Mouse (Mus musculus): ENCODE results near the gene Tmem240. TPM values are rescaled to one million over a fixed set of nuclear protein-coding genes. Genes with fewer than 3 reads are reported as not detected.

Gene Tmem240
- total and polyA plus RNA-seq, 2 experiments from 2014 or later = 0.41 to 0.57 TPM

DNA sequence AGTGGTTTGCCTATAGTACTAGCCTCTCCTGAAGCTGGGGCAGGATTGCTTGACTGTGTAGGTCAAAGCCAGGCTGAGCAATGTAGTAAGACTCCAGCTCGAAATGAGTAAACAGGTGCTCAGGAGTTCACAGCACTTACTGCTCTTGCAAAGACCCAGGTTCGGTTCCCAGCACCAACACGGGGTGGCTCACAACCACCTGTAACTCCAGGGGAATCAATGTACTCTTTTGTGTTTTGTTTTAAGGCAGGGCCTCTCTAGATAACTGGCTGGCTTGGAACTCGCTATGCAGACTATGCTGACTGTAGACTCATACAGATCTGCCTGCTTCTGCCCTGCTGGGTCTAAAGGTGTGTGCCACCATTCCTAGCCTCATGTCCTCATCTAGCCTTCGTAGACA is 8.1 kb downstream of the Tmem240 start:
- Histone ChIP-seq H3K9me3 (replicated peaks; ENCODE audit: control insufficient read depth, low read length) (no peaks in the 10 kb centered on the region), H3K4me3 (ENCODE audit: low read depth, low read length) (no peak overlapping the region), H3K27me3 (ENCODE audit: control insufficient read depth, insufficient read depth, low read length) (no peaks in the 10 kb centered on the region), H3K9ac (replicated peaks; ENCODE audit: low read depth, low read length) (no peak overlapping the region), H3K36me3 (replicated peaks; ENCODE audit: control insufficient read depth, insufficient read depth, low read length) (peaks cover 75% of the 10 kb centered on the region), H3K4me1 (ENCODE audit: control insufficient read depth, insufficient read depth) (no peaks in the 10 kb centered on the region), H3K27ac (ENCODE audit: low read depth) (no peak overlapping the region), H3K4me2 (ENCODE audit: low read depth, low read length) (no peak overlapping the region)
- no peak for ATAC-seq (ENCODE audit: insufficient read depth, low read depth)
- DNase-seq (ENCODE audit: low spot score) = no peak
- TF ChIP-seq CTCF (IDR thresholded peaks at IDR 0.05; ENCODE audit: low read depth) (no peak), EP300 (IDR thresholded peaks at IDR 0.05; ENCODE audit: low read depth) (no peak)
- WGBS = 95% methylated on average over 5 of the region's 5 CpGs

DNA sequence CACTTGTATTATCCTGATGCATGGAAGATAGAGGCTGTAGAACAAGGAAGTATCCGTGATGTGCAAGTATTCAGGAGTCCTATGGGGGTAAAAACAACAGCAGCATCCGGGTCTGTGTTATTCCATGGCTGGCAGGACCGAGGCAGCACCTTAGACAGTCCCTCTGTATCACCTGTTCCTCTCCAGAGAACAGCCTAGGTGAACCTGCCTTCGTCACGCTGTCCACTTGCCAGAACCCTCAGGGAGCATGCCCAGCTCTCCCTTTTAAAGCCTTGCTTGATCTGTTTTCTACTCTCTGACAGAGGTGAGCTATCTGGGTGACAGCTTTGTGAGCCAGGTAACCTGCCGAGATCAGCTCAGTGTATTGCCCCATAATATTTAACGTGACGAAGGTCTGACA is 9.9 kb downstream of the Tmem240 start:
- Histone ChIP-seq H3K27ac (ENCODE audit: low read depth) (no peak overlapping the region), H3K9me3 (replicated peaks; ENCODE audit: control insufficient read depth, low read length) (no peaks in the 10 kb centered on the region), H3K4me1 (ENCODE audit: control insufficient read depth, insufficient read depth) (no peaks in the 10 kb centered on the region), H3K4me2 (ENCODE audit: low read depth, low read length) (no peak overlapping the region), H3K36me3 (replicated peaks; ENCODE audit: control insufficient read depth, insufficient read depth, low read length) (peaks cover 93% of the 10 kb centered on the region), H3K4me3 (ENCODE audit: low read depth, low read length) (no peak overlapping the region), H3K9ac (replicated peaks; ENCODE audit: low read depth, low read length) (no peak overlapping the region), H3K27me3 (ENCODE audit: control insufficient read depth, insufficient read depth, low read length) (no peaks in the 10 kb centered on the region)
- WGBS = 85% methylated on average over 8 of the region's 8 CpGs
- ATAC-seq (ENCODE audit: insufficient read depth, low read depth) (no peak), DNase-seq (ENCODE audit: low spot score) (no peak)
- no peak for TF ChIP-seq EP300 (IDR thresholded peaks at IDR 0.05; ENCODE audit: low read depth)
- no peak for TF ChIP-seq CTCF (IDR thresholded peaks at IDR 0.05; ENCODE audit: low read depth)

DNA sequence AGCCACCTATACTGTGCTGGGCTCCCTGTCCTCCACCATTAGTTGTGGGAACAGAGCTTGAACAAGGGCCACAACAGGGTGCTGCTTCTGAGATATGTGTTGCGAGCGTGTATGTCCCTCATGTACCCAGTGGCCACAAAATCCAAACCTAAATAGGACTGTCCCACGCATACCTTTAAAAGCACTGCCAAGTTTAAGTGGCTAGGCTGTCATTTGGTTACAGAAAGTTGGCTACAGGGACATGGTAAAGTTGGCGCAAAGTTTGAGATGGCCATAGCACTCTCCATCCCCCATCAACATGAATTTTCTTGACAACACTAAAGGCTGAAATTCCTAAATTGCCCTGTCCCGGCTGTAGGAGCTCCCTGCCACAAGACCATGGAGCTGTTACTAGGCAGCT is 10.5 kb downstream of the Tmem240 start:
- ATAC-seq (ENCODE audit: insufficient read depth, low read depth) (no peak), DNase-seq (ENCODE audit: low spot score) (no peak)
- H3K4me3 ChIP-seq (ENCODE audit: low read depth, low read length) = no peak overlapping the region
- TF ChIP-seq EP300 (IDR thresholded peaks at IDR 0.05; ENCODE audit: low read depth) (no peak), CTCF (IDR thresholded peaks at IDR 0.05; ENCODE audit: low read depth) (no peak)
- H3K9me3 ChIP-seq (replicated peaks; ENCODE audit: control insufficient read depth, low read length) = no peaks in the 10 kb centered on the region
- H3K27me3 ChIP-seq (ENCODE audit: control insufficient read depth, insufficient read depth, low read length) = no peaks in the 10 kb centered on the region
- H3K4me2 ChIP-seq (ENCODE audit: low read depth, low read length) = no peak overlapping the region
- H3K36me3 ChIP-seq (replicated peaks; ENCODE audit: control insufficient read depth, insufficient read depth, low read length) = peaks cover 97% of the 10 kb centered on the region
- 95% methylated on average over 5 of the region's 5 CpGs for WGBS
- H3K27ac ChIP-seq (ENCODE audit: low read depth) = no peak overlapping the region
- H3K4me1 ChIP-seq (ENCODE audit: control insufficient read depth, insufficient read depth) = no peaks in the 10 kb centered on the region
- H3K9ac ChIP-seq (replicated peaks; ENCODE audit: low read depth, low read length) = no peak overlapping the region

DNA sequence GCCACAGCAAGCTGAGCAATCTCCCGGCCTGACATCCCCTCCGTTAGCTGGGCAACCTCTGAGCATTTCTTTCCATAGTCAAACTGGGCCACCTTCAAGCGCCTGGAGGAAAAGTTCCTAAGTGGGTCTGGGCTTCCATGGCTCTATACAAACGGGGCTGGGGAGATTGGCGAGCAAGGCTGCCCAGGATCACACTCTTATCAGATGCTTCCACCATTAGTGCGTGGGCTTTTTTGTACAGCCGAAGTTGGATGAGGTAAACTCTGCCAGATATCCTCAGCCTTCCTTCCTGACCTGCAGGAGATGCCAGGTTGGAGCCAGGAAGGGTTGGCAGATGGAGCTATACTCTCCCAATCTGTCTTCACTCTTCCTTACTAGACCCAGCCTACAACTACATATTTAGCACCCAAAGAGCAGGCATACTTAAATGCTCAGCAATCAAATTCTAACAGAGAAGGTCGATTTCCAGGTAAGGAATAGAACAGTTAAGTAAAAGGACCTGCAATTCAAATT is 11.5 kb downstream of the Tmem240 start:
- no peak overlapping the region for H3K4me3 ChIP-seq (ENCODE audit: low read depth, low read length)
- no peak for DNase-seq (ENCODE audit: low spot score)
- H3K9me3 ChIP-seq (replicated peaks; ENCODE audit: control insufficient read depth, low read length) = no peaks in the 10 kb centered on the region
- H3K9ac ChIP-seq (replicated peaks; ENCODE audit: low read depth, low read length) = no peak overlapping the region
- WGBS = 76% methylated on average over 8 of the region's 8 CpGs
- TF ChIP-seq CTCF (IDR thresholded peaks at IDR 0.05; ENCODE audit: low read depth) (no peak), EP300 (IDR thresholded peaks at IDR 0.05; ENCODE audit: low read depth) (no peak)
- peaks cover 97% of the 10 kb centered on the region for H3K36me3 ChIP-seq (replicated peaks; ENCODE audit: control insufficient read depth, insufficient read depth, low read length)
- no peaks in the 10 kb centered on the region for H3K27me3 ChIP-seq (ENCODE audit: control insufficient read depth, insufficient read depth, low read length)
- no peaks in the 10 kb centered on the region for H3K4me1 ChIP-seq (ENCODE audit: control insufficient read depth, insufficient read depth)
- ATAC-seq (ENCODE audit: insufficient read depth, low read depth) = no peak
- no peak overlapping the region for H3K4me2 ChIP-seq (ENCODE audit: low read depth, low read length)
- H3K27ac ChIP-seq (ENCODE audit: low read depth) = no peak overlapping the region

DNA sequence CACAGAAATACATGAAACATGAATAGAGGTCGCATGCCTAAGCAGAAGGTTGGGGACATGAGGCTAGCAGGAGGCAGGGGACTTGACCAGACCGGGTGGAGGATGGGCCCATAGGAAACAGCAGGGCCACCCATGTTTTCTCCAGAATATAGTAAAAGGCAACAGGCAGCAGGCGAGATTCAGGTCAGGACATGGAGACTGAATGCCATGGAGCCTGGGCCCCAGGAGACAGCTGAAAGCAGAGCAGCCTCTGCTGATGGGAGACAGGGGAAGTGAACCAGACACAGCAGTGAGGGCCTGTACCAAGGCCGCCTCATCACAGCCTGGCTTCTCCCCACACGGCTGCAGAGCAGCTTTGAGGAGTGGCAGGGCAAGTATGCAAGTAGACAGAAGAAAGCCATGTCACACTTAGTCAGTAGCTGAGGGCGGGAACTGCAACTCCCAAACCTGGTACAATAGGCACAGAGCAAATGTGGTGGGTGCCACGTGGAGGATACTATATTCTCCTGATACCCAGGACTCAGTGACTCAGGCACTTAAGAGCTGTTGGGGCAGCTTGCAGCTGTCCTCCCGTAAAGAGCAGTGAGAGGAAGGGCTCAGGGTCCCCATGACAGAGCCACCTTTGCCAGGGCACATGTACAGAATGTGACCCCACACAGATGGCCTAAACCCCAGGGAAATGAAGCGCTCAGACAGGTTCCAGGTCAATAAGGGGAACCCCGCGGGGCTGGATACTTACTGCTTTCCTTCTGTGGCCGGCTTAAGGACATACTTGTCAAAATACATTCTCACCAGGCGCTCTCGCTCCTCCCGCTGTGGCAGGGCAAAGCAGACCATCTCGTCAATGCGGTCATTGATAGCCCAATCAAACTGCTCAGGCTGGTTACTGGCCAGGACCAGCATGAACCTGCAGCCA is 12.2 kb downstream of the Tmem240 start:
- 89% methylated on average over 17 of the region's 17 CpGs for WGBS
- Histone ChIP-seq H3K4me3 (ENCODE audit: low read depth, low read length) (no peak overlapping the region), H3K4me1 (ENCODE audit: control insufficient read depth, insufficient read depth) (no peaks in the 10 kb centered on the region), H3K36me3 (replicated peaks; ENCODE audit: control insufficient read depth, insufficient read depth, low read length) (peaks cover 97% of the 10 kb centered on the region), H3K4me2 (ENCODE audit: low read depth, low read length) (no peak overlapping the region), H3K27ac (ENCODE audit: low read depth) (no peak overlapping the region), H3K9ac (replicated peaks; ENCODE audit: low read depth, low read length) (no peak overlapping the region), H3K27me3 (ENCODE audit: control insufficient read depth, insufficient read depth, low read length) (no peaks in the 10 kb centered on the region), H3K9me3 (replicated peaks; ENCODE audit: control insufficient read depth, low read length) (no peaks in the 10 kb centered on the region)
- no peak for DNase-seq (ENCODE audit: low spot score)
- no peak for ATAC-seq (ENCODE audit: insufficient read depth, low read depth)
- no peak for TF ChIP-seq EP300 (IDR thresholded peaks at IDR 0.05; ENCODE audit: low read depth)
- TF ChIP-seq CTCF (IDR thresholded peaks at IDR 0.05; ENCODE audit: low read depth) = no peak

Measured in heart, postnatal 0 days (tissue).